Mouse (Mus musculus) spleen, postnatal 36 days (tissue): Measurements from ENCODE around the gene Ptprm.

Experiments
- DNase-seq, 2 experiments: peaks; one replicate each; pipeline ENCODE4 v3.0.0; 2022; ENCODE audit warnings: low spot score in 2 of 2, mixed read lengths in 1 of 2

Ptprm gene

DNA sequence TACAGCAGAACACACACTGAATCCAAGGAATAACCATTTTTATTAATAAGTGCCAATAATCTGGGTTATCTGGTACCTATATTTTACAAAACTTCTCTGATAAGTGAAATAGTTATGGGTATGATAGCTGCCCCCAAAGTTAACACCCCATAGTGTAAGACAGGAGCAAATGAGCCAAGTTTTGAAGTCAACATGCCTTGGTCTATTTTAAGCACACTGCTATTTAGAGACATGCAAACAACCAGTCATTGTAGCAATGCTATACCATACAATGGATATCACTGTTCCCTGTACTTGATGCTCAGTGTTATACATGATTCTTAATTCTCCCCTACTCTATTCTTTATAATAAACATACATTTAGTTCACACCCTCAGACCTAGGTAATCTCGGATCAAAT, 366.2 kb downstream of the Ptprm start:
- no peak for DNase-seq

DNA sequence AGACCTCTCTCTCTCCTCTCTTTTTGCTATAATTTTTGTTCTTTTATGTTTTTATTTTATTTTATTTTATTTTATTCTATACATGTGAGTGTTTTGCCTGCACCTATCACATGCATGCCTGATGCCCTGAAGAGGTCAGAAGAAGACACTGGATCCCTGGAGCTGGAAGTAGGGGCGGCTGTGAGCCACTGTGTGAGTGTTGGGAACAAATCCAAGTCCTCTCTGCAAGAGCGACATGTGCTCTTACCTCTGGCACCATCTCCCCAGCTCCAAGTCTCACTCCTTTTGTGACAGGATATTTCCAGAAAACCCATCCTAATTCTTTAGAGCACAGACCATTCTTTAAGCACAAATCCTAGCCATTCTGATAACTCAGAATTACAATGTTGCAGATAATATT, 372.6 kb downstream of the Ptprm start:
- no peak for DNase-seq

- no peak for DNase-seq
Measured at GRCm38 (mm10) chr17:66979971-66980370, 374.3 kb downstream of the Ptprm start.

- no peak for DNase-seq
Measured at GRCm38 (mm10) chr17:66976490-66976889, 377.8 kb downstream of the Ptprm start.

- no peak for DNase-seq
Measured at GRCm38 (mm10) chr17:66972976-66973375, 381.3 kb downstream of the Ptprm start.

- no peak for DNase-seq
Measured at GRCm38 (mm10) chr17:66960986-66961385, 393.3 kb downstream of the Ptprm start.

- no peak for DNase-seq
Measured at GRCm38 (mm10) chr17:66960557-66960956, 393.7 kb downstream of the Ptprm start.

GRCm38 (mm10) chr17:66959815-66960214, 394.4 kb downstream of the Ptprm start:
- no peak for DNase-seq

DNA sequence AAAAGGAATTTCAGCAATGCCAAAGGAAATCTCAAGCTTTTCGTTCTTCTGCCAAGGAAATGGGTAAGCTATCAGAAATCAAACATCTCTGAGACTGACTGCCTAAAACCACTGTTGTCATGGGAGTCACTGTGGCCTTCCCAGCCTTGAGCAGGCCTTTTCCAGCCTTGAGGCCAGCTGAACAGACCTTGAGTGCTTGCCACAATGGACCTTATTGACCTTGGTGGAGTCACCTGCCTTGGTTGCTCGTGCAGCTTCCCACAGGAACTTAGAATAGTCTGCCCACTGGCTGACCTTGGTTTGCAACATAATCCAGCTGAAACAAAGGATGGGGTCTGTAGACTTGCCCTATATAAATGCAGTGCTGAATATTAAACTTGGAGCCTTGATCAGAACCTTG, 395.5 kb downstream of the Ptprm start:
- DNase-seq, result no peak

GRCm38 (mm10) chr17:66944498-66944897, 409.8 kb downstream of the Ptprm start:
- DNase-seq, result no peak

GRCm38 (mm10) chr17:66943539-66943938, 410.7 kb downstream of the Ptprm start:
- DNase-seq, result no peak

DNA sequence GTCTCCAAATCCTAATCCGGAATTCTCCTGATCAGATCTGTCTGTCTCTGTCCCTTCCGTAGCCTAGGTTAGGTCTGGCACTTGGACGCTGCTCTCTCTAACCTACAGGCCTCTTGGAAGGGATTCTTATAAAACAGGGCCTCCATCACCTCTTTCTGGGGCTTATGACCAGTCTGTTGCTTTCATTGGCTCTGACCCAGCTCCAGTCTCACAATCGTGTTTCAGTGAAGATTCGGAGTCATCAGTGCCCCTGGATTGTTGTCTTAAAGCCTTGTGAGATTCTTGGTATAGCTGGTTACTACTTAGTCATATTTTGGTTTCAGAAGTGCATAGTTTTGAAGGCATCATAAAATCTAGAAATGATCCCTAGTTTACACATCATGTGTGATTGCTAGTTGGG, 428.6 kb downstream of the Ptprm start:
- no peak for DNase-seq

DNA sequence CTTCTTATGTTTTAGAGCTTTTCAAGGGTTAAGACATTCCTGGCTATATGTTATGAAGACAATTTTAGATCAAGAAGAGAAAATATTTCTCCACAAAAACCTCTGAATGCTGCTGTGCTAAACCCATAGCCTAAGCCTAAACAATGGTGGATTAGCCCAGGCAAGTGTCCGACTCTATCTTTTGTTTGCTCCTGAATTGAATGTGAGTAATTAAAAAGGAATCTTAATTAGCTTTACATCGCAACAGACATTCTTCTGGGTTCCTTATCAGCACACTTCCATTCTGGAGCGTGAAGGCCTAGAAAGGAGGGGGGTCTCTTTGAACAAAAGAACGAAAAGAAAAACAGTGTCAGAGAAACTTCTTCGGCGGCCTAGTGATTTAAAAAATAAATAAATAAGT, 439.6 kb downstream of the Ptprm start:
- no peak for DNase-seq

DNA sequence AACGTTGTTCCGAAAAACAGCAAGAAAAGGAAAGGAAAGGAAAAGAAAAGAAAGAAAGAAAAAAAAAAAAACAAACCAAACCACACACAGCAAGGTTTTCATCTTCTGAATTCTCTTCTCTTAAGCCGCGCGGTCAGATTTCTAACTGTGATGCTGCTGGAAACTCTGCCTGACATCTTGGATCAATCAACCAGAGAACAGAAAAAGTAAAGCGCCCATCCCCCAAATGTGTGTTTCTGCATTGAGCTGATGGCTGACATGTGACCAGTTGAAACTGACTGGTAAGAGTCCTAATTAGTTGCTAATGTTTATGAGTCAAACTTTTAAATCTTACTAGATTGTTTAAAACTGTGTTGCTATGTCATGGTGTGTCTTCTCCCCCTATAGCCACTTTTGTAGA, 441.7 kb downstream of the Ptprm start:
- DNase-seq, result no peak

DNA sequence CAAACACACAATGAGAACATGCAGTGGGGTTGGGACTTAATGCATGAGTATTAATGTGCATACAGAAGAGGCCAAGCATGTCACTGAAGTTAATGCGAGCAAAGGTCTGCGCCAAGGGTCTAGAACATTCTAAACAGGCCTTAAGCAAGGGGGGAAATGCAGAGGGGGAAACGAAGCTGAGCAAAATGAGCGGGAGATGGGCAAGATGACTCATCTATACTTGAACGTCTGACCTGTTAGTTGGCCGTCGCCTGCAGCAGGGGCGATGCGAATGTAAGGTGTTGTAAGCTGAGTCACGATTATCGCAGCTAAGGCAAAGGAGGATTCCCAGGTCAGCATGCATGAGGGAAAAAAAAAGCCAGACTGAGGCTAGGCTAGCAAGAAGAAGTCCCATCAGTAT, 442.1 kb downstream of the Ptprm start:
- DNase-seq, result no peak

DNA sequence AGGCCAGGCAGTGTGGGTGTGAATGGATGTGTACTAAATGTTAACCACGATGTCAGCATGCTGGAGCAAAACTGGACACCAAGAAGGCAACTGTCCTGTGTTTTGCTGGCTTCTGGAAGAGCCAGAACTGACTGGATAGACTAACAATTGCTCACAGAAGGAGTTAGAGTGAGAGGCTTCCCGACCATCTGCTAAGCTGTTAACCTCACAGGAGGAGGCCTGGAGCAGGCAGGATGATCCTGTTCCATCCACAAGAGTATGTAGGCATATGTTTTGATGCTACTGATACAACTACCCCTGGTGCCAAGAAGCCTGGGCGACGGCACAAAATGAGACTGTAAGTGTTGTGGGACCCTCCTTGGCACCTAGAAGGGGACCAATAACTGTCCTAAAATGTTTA, 444.4 kb downstream of the Ptprm start:
- DNase-seq, result no peak

DNA sequence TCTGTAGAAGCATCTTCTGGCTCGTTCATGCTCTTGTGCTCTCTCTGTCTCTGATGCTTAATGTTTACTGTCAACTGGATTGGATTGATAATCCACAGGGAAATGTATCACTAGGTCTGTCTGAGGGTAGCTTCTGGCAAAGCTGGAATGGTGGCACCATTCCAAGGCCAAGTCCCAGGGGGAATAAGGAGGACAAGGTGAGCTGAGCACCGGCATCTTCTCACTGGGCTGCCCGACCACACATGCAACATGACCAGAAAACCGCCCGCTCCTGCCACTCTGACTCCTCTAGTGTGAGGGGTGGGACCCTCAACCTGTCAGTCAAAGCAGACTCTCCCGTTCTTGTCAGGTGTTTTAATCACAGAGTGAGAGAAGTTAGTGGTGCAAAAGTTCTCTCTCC, 445.3 kb downstream of the Ptprm start:
- no peak for DNase-seq

DNA sequence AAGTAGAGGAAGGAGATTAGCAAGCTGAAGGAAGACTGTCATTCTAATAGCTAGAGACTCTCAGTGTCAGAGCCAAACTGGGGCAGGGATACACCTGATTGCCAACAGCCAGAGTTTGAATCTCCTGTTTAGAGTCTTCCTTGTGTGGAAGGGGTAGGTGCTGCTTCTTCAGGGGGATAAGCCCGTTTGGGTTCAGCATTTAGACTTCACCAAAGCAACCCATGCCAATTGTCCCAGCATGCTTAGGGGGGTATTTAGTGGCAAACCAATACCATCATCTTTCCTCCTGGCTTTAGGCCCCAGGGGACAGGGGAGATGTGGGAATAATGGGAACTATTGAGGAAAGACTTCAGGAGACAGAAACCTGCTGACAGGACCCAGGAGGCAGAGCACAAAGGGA, 460.1 kb downstream of the Ptprm start:
- no peak for DNase-seq

DNA sequence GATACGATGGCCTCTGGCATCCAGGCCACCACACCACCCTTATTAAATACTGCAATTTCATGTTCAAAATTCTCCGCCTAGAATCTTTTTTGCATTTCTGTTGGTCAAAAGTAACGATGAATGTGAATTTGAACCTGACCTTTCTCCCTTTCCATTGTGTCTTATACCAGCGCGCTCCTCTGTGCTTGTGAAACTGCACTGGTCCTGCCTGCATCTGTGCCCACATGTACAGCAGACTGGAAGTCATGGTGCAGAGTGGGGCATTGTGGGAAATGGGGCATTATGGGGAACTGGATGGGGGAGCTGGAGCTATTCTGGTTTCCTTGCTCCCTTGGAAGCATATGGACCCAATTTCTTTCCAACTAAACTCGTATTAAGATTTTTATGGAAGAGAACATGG, 462.3 kb downstream of the Ptprm start:
- no peak for DNase-seq

DNA sequence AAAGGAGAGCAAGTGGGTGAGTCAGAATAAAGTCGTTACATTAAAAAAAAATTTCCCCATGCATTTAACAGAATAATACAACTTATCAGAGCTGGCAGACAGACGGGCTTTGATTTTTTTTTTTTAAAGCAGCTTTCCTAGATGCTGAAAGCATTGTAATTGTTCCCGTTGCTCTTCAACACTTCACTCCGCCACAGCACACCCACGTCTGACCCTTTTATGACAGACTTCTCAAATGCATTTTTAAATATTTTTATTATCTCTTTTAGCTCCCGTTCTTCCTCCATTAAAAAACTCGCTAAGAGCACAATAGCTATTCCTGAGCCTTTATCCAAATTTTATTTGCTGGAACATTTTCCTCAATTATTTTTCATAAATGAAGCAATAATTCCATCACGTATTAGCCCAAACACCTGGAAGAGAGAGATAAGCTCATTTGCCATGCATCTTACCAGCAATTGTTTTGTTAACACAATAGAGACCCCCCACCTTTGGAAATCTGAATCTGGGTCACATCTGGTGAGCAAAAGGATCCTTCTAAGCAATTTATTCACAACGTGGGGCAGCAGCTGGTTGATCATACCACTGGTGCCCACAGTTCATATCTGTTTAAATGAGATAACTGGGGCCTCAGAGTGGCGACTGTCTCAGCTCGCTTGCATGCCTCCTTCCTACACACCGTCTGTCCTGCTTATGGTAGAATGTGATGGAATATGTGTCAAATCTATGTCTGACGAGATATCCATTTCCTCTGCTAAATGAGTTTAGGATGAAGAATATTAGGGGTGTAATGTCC, 463.0 kb downstream of the Ptprm start:
- no peak for DNase-seq

- no peak for DNase-seq
Measured at GRCm38 (mm10) chr17:66882304-66882703, 472.0 kb downstream of the Ptprm start.

- no peak for DNase-seq
Measured at GRCm38 (mm10) chr17:66880969-66881701, 473.1 kb downstream of the Ptprm start.

- DNase-seq, result no peak
Measured at GRCm38 (mm10) chr17:66879151-66879550, 475.1 kb downstream of the Ptprm start.
